ENCODE assay signal across 25 mouse cellular contexts in the genomic region with DNA sequence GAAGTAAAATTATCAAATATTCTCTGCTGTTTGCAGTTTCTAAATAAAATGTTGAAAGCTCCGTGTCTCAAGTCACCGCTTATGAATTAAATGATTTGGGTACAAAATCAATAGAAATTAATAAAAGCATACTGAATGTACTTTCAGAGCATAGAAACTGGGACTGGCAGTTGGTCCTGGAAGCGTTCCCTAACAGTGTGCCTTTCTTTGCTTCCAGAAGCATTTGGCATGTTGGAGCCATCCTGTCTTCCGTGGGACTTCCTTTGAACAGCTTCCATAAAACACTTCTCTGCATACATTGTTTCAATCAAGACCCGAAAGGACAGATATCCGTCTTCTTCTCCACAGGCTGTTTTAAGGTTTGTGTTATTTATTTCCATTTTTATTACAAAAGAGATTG.
DNase-seq lines count a peak whose midpoint lies in the region; ATAC-seq and TF ChIP-seq lines count a peak whose summit lies in the region.
"Had no signal": no experiment of that assay in that cellular context is flagged by ENCODE, and none has a peak within 500 bp of the region (broad histone marks: within the 10 kb centered on the region; RNA-seq: fewer than 3 reads in every experiment).

No protein-coding gene starts in this region.

- 79% methylated on average over 6 of the region's 6 CpGs for WGBS in stomach, postnatal 0 days
- 89% methylated on average over 6 of the region's 6 CpGs for WGBS in heart, embryonic 11.5 days (ENCODE audit: insufficient replicate concordance)

- no peak for TF ChIP-seq EP300 in stomach, postnatal 0 days (optimal IDR thresholded peaks at IDR 0.05)

- H3K4me2 ChIP-seq in stomach, postnatal 0 days (replicated peaks; ENCODE audit: low read depth), result no peak overlapping the region
- H3K4me2 ChIP-seq in heart, embryonic 11.5 days, result no peak overlapping the region
- H3K4me2 ChIP-seq: embryonic facial prominence, embryonic 13.5 days; liver, embryonic 15.5 days; lung, embryonic 15.5 days; midbrain, embryonic 13.5 days; stomach, embryonic 15.5 days had no signal

- no peaks in the 10 kb centered on the region for H3K9me3 ChIP-seq in stomach, postnatal 0 days (ENCODE audit: control insufficient read depth, low read length)
- no peaks in the 10 kb centered on the region for H3K9me3 ChIP-seq in heart, embryonic 11.5 days (replicated peaks; ENCODE audit: control insufficient read depth, low read length)
- H3K9me3 ChIP-seq: embryonic facial prominence, embryonic 13.5 days; limb, embryonic 10.5 days; liver, embryonic 15.5 days; lung, embryonic 15.5 days; midbrain, embryonic 13.5 days; stomach, embryonic 15.5 days had no signal

- peak; percentile 51 to 55 for DNase-seq in cerebellum, postnatal 10 days
- no peak for DNase-seq in cerebellum, adult 11 months
- no peak for DNase-seq in gastrocnemius, adult 2 months
- DNase-seq in gastrocnemius, adult 18-20 months (ENCODE audit: low spot score), result no peak
- DNase-seq in layer of hippocampus, adult 18-20 months (ENCODE audit: low spot score in 2 of 2), result peak; percentile 55 to 86
- DNase-seq in stomach, postnatal 0 days (ENCODE audit: low spot score), result no peak
- DNase-seq: adrenal gland, postnatal 14 days; cerebellum, adult 9-11 months; embryo, embryonic 11 days; heart, postnatal 4 days; liver; thymus, adult 2 months; thymus, postnatal 4 days had no signal

- H3K27me3 ChIP-seq in stomach, postnatal 0 days (ENCODE audit: control insufficient read depth, insufficient read depth, low read length), result no peaks in the 10 kb centered on the region
- no peaks in the 10 kb centered on the region for H3K27me3 ChIP-seq in heart, embryonic 11.5 days (ENCODE audit: control insufficient read depth, insufficient read depth, low read length)
- H3K27me3 ChIP-seq: embryonic facial prominence, embryonic 13.5 days; liver, embryonic 15.5 days; lung, embryonic 15.5 days; midbrain, embryonic 13.5 days; stomach, embryonic 15.5 days had no signal

- no peak overlapping the region for H3K9ac ChIP-seq in stomach, postnatal 0 days (ENCODE audit: low read length)
- no peak overlapping the region for H3K9ac ChIP-seq in heart, embryonic 11.5 days (ENCODE audit: low read depth, low read length)
- H3K9ac ChIP-seq: embryonic facial prominence, embryonic 13.5 days; forebrain, postnatal 0 days; liver, embryonic 15.5 days; lung, embryonic 15.5 days; midbrain, embryonic 13.5 days; stomach, embryonic 15.5 days had no signal

- intact Hi-C loops in gastrocnemius, adult 2 months (cut with DNase I), result no loop called here

- no peaks in the 10 kb centered on the region for H3K4me1 ChIP-seq in stomach, postnatal 0 days (replicated peaks; ENCODE audit: control insufficient read depth, insufficient read depth)
- H3K4me1 ChIP-seq in heart, embryonic 11.5 days (ENCODE audit: control insufficient read depth, insufficient read depth, low read length), result no peaks in the 10 kb centered on the region
- H3K4me1 ChIP-seq: embryonic facial prominence, embryonic 13.5 days; limb, embryonic 10.5 days; liver, embryonic 15.5 days; lung, embryonic 15.5 days; midbrain, embryonic 13.5 days; stomach, embryonic 15.5 days had no signal

- H3K4me3 ChIP-seq in gastrocnemius, adult 2 months, result no peak overlapping the region
- H3K4me3 ChIP-seq in stomach, postnatal 0 days (ENCODE audit: low read depth, low read length), result no peak overlapping the region
- H3K4me3 ChIP-seq in heart, embryonic 11.5 days (ENCODE audit: low read depth, low read length), result no peak overlapping the region
- H3K4me3 ChIP-seq: embryonic facial prominence, embryonic 13.5 days; erythroblast, embryonic 14.5 days; limb, embryonic 10.5 days; liver, embryonic 15.5 days; lung, embryonic 15.5 days; megakaryocyte, embryonic 14.5 days; midbrain, embryonic 13.5 days; stomach, embryonic 15.5 days had no signal

- no peak for TF ChIP-seq CTCF in gastrocnemius, adult 2 months (IDR thresholded peaks at IDR 0.05)
- TF ChIP-seq CTCF in stomach, postnatal 0 days (IDR thresholded peaks at IDR 0.05; ENCODE audit: low read depth), result no peak

- peak overlapping the region; percentile 55; the same call in 1 of the 2 replicates for H3K27ac ChIP-seq in gastrocnemius, adult 2 months
- H3K27ac ChIP-seq in stomach, postnatal 0 days (replicated peaks), result peak overlapping the region; percentile 58
- H3K27ac ChIP-seq in heart, embryonic 11.5 days (ENCODE audit: low read depth, low read length), result no peak overlapping the region
- H3K27ac ChIP-seq: embryonic facial prominence, embryonic 13.5 days; limb, embryonic 10.5 days; liver, embryonic 15.5 days; lung, embryonic 15.5 days; midbrain, embryonic 13.5 days; stomach, embryonic 15.5 days had no signal

- no peaks in the 10 kb centered on the region for H3K36me3 ChIP-seq in stomach, postnatal 0 days (ENCODE audit: control insufficient read depth, insufficient read depth, low read length)
- no peaks in the 10 kb centered on the region for H3K36me3 ChIP-seq in heart, embryonic 11.5 days (ENCODE audit: control insufficient read depth, insufficient read depth, low read length)
- H3K36me3 ChIP-seq: embryonic facial prominence, embryonic 13.5 days; limb, embryonic 10.5 days; liver, embryonic 15.5 days; lung, embryonic 15.5 days; stomach, embryonic 15.5 days had no signal

- no peak for ATAC-seq in stomach, postnatal 0 days (ENCODE audit: low FRiP score, low TSS enrichment)
- ATAC-seq in heart, embryonic 11.5 days (replicated peaks; ENCODE audit: insufficient number of reproducible peaks, low FRiP score, low TSS enrichment), result no peak
- ATAC-seq: CD4-positive, CD25-positive, alpha-beta regulatory T cell, adult 4 months; intestine, postnatal 0 days; midbrain, embryonic 13.5 days had no signal

Comparison
In these comparisons a context has a peak if more than half of its experiments do, and no peak if none do; other contexts are left out.
1. DNase-seq: peak in cerebellum, postnatal 10 days (2 of 2) and layer of hippocampus, adult 18-20 months (2 of 2); none in cerebellum, adult 11 months (single experiment), gastrocnemius, adult 2 months (single experiment), gastrocnemius, adult 18-20 months (single experiment) and stomach, postnatal 0 days (single experiment).